Mouse (Mus musculus): Measurements from ENCODE around the gene Pcgf5. TPM values are rescaled to one million over a fixed set of nuclear protein-coding genes. Genes with fewer than 3 reads are reported as not detected.

The Pcgf5 gene
- polyA plus RNA-seq, 1 experiment from 2014 or later = 9.2 TPM

DNA sequence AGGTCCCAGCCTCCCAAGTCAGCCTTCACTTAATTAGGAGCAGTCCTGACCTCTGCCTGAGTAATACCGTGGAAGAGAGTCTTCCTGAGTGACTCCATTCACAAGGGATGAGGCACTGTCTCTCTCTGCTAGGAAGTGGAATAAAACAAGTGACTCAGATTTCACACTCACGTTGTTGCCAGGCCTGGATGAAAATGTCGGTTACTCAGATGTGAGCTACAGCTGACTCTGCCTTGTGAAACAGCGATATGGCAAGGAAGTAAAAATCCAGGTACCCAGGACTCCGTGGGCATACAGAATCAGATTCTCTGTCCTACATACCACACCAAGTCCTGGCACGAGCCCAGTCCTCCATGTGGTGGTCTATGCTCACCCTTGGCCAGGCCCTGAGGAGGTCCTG, 142.8 kb downstream of the Pcgf5 start:
- Histone ChIP-seq H3K79me2 (ENCODE audit: inconsistent target) (no peaks in the 10 kb centered on the region), H3K4me3 (ENCODE audit: inconsistent target) (no peak overlapping the region), H3K27ac (no peak overlapping the region), H3K36me3 (ENCODE audit: inconsistent target) (no peaks in the 10 kb centered on the region)
- 87% methylated on average over 6 of the region's 6 CpGs for WGBS (ENCODE audit: missing documents)

DNA sequence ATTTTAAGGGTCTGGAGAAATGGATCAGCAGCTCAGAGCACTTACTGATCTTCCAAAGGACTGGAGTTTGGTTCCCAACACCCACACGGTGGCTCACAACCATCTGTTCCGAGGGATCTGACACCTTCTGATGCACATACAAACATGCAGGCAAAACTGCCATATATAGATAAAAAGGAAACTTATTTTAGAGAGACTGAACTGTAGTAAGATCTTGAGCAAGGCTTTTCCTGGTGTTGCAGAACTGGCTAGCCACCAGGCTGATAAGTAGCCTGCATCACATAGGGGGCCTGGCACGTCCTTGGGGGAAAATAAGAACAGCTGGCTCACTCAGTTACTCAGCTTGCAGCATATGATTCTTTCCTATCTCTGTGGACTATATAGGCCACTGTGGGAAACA, 147.4 kb downstream of the Pcgf5 start:
- Histone ChIP-seq H3K79me2 (ENCODE audit: inconsistent target) (no peaks in the 10 kb centered on the region), H3K4me3 (ENCODE audit: inconsistent target) (no peak overlapping the region), H3K27ac (no peak overlapping the region), H3K36me3 (ENCODE audit: inconsistent target) (no peaks in the 10 kb centered on the region)
- WGBS (ENCODE audit: missing documents) = 56% methylated on average over 3 of the region's 3 CpGs

GRCm38 (mm10) chr19:36496532-36496931, 148.4 kb downstream of the Pcgf5 start:
- Histone ChIP-seq H3K27ac (no peak overlapping the region), H3K79me2 (ENCODE audit: inconsistent target) (no peaks in the 10 kb centered on the region), H3K36me3 (ENCODE audit: inconsistent target) (no peaks in the 10 kb centered on the region), H3K4me3 (ENCODE audit: inconsistent target) (no peak overlapping the region)
- 95% methylated on average over 4 of the region's 4 CpGs for WGBS (ENCODE audit: missing documents)

DNA sequence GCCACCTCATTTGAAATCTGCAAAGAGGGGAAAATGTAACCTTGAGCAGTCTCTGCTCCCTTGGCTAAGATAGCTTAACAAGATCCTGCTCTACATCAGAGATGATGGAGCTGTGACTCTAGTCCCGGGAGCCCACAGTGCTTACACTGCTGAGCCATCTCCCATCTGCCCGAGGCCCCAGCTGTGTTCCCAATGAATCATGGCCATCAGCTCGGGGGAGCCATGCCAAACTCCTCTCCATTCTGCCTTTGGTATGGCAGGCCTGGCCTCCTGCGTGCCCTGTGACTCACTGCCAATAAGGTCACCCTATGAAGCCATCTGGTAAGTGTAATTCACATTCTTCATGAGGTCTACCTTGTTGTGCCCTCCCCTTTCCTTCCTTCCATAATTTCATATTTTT, 149.0 kb downstream of the Pcgf5 start:
- H3K27ac ChIP-seq = no peak overlapping the region
- no peaks in the 10 kb centered on the region for H3K36me3 ChIP-seq (ENCODE audit: inconsistent target)
- no peaks in the 10 kb centered on the region for H3K79me2 ChIP-seq (ENCODE audit: inconsistent target)
- H3K4me3 ChIP-seq (ENCODE audit: inconsistent target) = no peak overlapping the region
- 94% methylated on average over 4 of the region's 4 CpGs for WGBS (ENCODE audit: missing documents)

DNA sequence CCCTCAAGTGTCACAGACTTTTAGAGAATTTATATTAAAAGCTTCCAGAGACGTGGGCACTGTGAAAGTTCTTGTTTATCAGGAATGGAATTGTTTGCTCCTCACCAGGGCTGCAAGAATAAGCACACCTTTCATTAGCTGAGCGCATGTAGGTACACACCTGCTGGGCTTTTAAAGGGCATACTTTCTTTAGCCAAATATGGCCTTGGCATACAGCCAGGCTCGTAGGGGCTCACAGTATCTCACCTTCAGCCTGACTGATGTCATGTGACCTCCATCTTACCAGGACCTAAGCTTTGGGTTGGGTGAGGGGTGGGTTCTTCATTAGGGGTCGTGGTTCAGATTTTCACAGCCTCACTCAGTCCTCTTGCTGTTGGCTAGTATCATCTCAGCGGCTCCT, 149.6 kb downstream of the Pcgf5 start:
- no peak overlapping the region for H3K4me3 ChIP-seq (ENCODE audit: inconsistent target)
- 84% methylated on average over 5 of the region's 5 CpGs for WGBS (ENCODE audit: missing documents)
- no peaks in the 10 kb centered on the region for H3K36me3 ChIP-seq (ENCODE audit: inconsistent target)
- H3K27ac ChIP-seq = no peak overlapping the region
- H3K79me2 ChIP-seq (ENCODE audit: inconsistent target) = no peaks in the 10 kb centered on the region

- Histone ChIP-seq H3K4me3 (ENCODE audit: inconsistent target) (no peak overlapping the region), H3K79me2 (ENCODE audit: inconsistent target) (no peaks in the 10 kb centered on the region), H3K27ac (no peak overlapping the region), H3K36me3 (ENCODE audit: inconsistent target) (no peaks in the 10 kb centered on the region)
- WGBS (ENCODE audit: missing documents) = 100% methylated on average over 2 of the region's 2 CpGs
Measured at GRCm38 (mm10) chr19:36504716-36505115, 156.6 kb downstream of the Pcgf5 start.

Other genes starting within 250 kb of the Pcgf5 start
- gene Ankrd1, start 228.2 kb upstream of the Pcgf5 start, polyA plus RNA-seq (2018) = 0.12 to 0.33 TPM in 2 of 3 replicates, not detected in the other
- gene Hectd2, start 206.3 kb downstream of the Pcgf5 start, polyA plus RNA-seq (2018) = 0.22 to 0.38 TPM (median 0.24 TPM) in 3 replicates